Mouse (Mus musculus) spleen, adult 12 weeks (tissue): ENCODE results near the gene Gm20388.
A peak's percentile ranks its signal among the peaks of the same experiment; 100 is the strongest.

Experiments
- DNase-seq: peaks from one replicate; pipeline ENCODE4 v3.0.0; 2022; ENCODE audit warnings: low spot score

Gm20388 gene

GRCm38 (mm10) chr8:120293421-120294357 is 383.0 kb downstream of the Gm20388 start:
- peak; percentile 67 for DNase-seq

- DNase-seq, result no peak
These were observed 384.6 kb downstream of the Gm20388 start for GRCm38 (mm10) chr8:120294982-120295870.

GRCm38 (mm10) chr8:120297000-120297399 is 386.4 kb downstream of the Gm20388 start:
- no peak for DNase-seq

DNA sequence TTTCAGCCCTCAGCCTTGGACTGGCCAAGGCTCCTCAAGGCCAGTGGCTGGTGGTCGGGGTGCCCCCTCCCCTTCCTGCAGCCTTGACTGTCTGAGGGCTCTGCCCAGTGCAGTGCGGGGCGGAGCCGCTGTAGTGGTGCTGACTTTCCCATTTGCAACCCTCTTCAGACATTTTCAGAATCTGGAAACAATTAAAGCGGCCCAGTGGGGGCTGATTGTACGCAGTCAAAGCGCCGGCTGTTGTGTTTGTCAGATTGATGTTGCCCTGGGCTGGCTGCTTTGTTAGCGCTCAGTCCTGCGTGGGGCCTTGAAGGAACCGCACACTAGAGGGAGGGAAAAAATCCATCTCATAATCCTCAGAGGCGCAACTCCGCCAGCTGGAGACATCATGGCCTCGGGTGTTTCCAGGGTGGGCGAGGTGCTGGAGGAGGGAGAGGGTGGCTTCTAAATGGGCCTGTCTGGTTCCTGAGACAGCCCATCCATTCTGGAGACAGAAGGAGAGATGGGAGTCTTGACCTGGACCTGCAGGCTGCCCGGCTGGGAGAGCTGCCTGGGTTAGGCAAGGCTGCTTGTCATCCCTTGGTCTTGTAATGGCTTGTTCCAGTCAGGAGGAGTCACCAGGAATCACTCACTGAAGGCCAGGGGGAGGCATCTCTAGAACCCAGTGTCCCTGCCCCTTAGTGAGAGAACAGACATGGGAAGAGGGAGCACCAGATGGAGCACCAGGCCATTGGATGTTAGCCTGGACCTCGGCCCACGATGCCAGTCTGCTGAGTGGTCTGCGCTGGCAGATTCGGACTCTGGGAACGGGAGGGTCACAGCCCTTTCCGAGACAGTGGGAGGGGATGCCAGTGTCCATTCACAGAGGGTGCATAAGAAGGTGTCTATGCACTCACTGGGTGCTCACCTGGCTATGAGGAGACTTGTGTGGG is 388.2 kb downstream of the Gm20388 start:
- DNase-seq, result no peak

GRCm38 (mm10) chr8:120300601-120301141 is 390.0 kb downstream of the Gm20388 start:
- DNase-seq, result peak; percentile 75

GRCm38 (mm10) chr8:120302941-120303675 is 392.5 kb downstream of the Gm20388 start:
- no peak for DNase-seq

GRCm38 (mm10) chr8:120304097-120304496 is 393.5 kb downstream of the Gm20388 start:
- no peak for DNase-seq

DNA sequence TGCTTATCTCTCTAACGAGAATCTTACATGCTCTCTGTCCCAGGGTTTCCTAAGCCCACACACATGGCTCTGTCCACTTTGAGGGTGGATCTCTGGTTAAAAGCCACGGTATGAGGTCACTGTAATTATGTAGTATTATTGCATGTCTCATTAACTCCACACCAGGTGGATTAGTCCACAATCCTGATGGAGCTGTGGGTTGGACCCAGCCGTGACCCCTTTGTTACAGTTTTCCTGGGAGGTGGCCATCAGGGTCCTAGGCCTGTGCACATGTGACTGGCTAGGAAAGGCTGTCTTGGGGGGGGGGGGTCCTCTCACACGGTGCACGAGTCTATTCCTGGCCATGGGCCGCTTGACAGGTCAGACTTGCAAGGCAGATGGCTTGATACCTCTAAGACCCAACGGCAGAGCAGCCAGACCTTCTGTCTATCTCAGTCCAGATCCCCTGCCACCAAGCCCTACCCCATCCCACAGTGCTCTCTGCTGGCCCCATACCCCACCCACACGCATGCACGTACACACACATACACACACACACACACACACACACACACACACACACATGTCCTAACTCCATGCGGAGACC is 395.3 kb downstream of the Gm20388 start:
- DNase-seq, result no peak

- DNase-seq, result no peak
These were observed 396.5 kb downstream of the Gm20388 start for GRCm38 (mm10) chr8:120307103-120307502.

- DNase-seq, result no peak
These were observed 396.9 kb downstream of the Gm20388 start for GRCm38 (mm10) chr8:120307528-120307927.

GRCm38 (mm10) chr8:120308131-120308530 is 397.5 kb downstream of the Gm20388 start:
- DNase-seq, result no peak

DNA sequence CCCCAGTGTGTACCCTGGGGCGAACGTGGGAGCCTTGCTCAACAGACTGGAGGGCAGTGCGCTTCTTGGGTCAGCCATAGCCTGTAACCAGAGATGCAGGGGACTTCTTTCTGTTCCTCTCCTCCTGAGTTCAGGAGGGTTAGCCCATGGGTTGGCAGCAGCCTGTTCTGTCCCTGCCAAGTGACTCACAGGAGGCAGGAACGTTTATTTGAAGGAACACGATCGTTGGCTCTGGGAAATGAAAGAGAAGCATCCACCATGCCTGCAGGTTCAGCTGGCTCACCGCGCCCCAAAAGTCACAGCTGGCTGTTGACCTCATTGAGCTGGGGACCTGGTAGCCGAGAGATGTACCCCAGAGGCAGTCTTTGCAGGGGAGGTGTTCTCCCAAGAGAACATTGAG is 397.9 kb downstream of the Gm20388 start:
- DNase-seq, result no peak

DNA sequence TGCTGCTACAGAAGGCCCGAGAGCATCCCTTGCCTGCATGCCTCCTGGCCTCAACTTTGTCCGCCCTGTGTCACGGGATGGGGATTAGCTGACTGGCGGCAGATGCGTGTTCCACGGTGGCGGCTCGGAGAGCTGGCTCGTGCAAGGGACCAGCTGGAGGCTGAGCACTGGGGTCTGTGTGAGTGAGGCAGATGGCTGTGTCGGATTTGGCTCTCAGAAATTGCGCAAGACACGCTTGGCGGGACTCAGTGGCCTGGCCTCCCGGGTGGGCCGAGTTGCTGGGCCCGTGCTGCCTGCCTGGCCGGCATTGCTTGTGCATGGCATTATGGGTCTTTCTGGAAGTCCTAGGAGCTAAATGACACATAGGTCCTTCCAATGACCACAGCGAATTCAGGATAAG is 398.7 kb downstream of the Gm20388 start:
- DNase-seq, result no peak

- no peak for DNase-seq
These were observed 399.4 kb downstream of the Gm20388 start for GRCm38 (mm10) chr8:120310063-120310462.

GRCm38 (mm10) chr8:120312452-120312851 is 401.8 kb downstream of the Gm20388 start:
- no peak for DNase-seq

- no peak for DNase-seq
These were observed 403.0 kb downstream of the Gm20388 start for GRCm38 (mm10) chr8:120313674-120314073.

DNA sequence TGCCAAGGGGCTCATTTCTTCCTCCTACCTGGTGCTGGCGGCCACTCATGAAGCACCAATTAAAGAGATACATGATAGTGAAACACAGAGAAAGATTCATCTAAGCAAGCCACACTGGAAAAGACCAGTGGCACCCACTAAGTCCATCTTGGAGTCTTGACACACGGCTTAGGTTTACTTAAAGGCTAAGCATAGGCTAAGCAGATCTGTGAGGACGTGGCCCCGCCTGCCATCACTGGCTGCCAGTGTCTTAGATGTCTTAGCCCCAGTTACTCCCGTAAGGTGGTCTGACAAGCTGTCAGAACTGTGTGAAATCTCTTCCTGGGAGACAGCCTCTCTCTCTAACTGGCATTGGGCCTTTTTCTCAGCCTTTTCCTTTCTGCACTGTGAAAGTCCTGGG is 404.3 kb downstream of the Gm20388 start:
- no peak for DNase-seq

- DNase-seq, result no peak
These were observed 405.0 kb downstream of the Gm20388 start for GRCm38 (mm10) chr8:120315644-120316043.

GRCm38 (mm10) chr8:120316707-120317106 is 406.1 kb downstream of the Gm20388 start:
- no peak for DNase-seq

DNA sequence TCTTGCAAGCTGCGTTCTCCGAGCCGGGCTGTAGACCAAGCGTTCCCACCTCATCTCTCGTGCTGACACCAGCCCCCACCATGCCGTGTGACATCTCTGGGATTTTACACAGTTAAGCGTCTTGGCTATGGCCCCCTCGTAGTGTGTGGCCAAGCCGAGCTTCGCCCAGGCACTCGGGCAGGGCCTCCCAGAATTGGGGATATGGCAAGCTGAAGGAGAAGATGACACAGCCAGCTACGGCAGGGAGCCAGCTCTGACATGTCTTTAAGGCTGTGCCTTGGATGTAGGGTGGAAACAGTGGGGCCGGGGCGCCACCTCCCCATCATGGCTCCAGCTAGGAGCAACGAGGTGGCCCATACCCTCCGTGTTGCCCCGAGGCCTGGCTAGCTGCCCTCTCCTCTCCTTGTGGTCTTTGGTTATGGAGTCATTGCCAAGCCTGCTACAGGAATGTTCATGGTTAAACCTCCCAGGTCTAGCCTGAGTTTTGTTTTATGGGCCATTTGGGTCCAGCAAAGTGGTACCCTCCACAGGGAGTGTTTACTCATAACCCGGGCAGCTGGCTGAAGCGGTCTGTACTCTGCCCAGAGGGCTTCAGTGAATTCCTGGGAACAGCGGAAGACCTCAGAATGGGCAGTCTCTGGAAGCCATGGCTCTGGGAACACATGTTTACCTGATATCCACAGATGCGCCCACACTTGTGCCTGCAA is 406.6 kb downstream of the Gm20388 start:
- no peak for DNase-seq
